Mouse (Mus musculus) E14TG2a.4 (cell line): Measurements from ENCODE around the gene Catsperz.
A peak's percentile ranks its signal among the peaks of the same experiment; 100 is the strongest.

Experiments
- H3K27me3 ChIP-seq: 2 replicates; pipeline ENCODE4 v1.6.1; 2014; ENCODE audit warnings: low read length, control low read depth; ENCODE audit not compliant: insufficient read depth
- H3K36me3 ChIP-seq: 2 replicates; pipeline ENCODE4 v1.6.1; 2014; ENCODE audit warnings: low read length, control low read depth; ENCODE audit not compliant: insufficient read depth
- H3K4me1 ChIP-seq: replicated peaks from 2 replicates; pipeline ENCODE4 v1.6.1; 2014; ENCODE audit warnings: low read depth, low read length, control low read depth
- H3K4me3 ChIP-seq: replicated peaks from 2 replicates; pipeline ENCODE4 v1.5.1; 2014; ENCODE audit warnings: mild to moderate bottlenecking, low read length
- H3K9me3 ChIP-seq: 2 replicates; pipeline ENCODE4 v1.6.1; 2014; ENCODE audit warnings: low read length, control low read depth
- CTCF ChIP-seq: conservative IDR thresholded peaks from 2 replicates; pipeline ENCODE4 v1.5.1; 2014; ENCODE audit warnings: low read length
- NANOG ChIP-seq: IDR thresholded peaks from 2 replicates; pipeline ENCODE4 v1.6.1; 2014; ENCODE audit warnings: borderline replicate concordance, low read length, mixed read lengths
- POU5F1 ChIP-seq: IDR thresholded peaks from 2 replicates; pipeline ENCODE4 v1.6.1; 2014; ENCODE audit warnings: low read length, borderline replicate concordance

The Catsperz gene

DNA sequence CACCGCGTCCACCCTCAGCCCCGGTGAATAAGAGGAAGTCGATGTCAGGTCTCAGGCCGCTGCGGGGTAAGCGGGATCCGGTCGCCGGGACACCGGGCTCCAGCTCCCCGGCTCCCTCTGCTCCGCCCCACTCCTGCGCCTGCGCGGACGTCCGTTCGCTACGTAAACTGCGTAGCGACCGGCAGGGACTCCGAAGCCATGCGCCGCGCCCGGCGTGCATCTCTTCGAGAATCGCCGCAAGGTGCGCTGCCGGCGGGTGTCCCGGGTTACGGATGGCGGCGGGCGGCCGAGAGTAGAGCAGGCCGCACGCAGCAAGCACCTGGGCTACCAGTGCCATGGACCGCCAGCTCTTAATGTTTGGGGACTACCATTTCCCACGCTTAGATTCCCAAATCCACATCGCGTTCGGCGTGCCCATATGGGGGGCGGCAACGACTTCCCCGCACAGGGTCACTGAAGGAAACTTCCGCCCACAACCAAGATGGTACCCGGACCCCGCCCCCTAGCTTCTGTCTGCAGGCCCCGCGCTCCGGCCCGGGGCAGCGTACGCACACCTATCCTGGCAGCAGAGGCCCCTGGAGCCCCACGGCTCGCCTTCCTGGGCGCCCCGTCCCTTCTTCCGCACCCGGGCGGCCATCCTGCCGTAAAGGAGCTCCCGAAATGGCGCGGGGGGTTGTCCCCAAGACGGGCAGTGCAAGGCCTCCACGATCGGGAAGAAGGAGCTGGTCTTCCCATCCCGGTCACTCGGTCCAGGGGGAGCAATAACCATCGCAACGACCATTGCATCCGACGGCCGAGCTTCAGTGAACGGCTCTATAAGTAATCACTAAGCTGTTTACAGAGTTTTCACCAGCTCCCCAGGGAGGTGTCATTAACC lies 16.4 kb upstream of the Catsperz start, which contains the start of gene Bad:
TSS of gene Bad (plus strand) at position 490 of the 877 bp plus-strand sequence.
- 0 out of 2 replicates have a peak, but pooled peaks cover 3% of the 10 kb centered on the region for H3K27me3 ChIP-seq
- TF ChIP-seq POU5F1: no peak
- TF ChIP-seq CTCF: no peak
- no peak for TF ChIP-seq NANOG
- H3K4me1 ChIP-seq: peaks cover 47% of the 10 kb centered on the region
- peaks cover 18% of the 10 kb centered on the region for H3K36me3 ChIP-seq
- H3K9me3 ChIP-seq: no peaks in the 10 kb centered on the region
- H3K4me3 ChIP-seq: peak within 1 kb of the TSS; percentile 95

DNA sequence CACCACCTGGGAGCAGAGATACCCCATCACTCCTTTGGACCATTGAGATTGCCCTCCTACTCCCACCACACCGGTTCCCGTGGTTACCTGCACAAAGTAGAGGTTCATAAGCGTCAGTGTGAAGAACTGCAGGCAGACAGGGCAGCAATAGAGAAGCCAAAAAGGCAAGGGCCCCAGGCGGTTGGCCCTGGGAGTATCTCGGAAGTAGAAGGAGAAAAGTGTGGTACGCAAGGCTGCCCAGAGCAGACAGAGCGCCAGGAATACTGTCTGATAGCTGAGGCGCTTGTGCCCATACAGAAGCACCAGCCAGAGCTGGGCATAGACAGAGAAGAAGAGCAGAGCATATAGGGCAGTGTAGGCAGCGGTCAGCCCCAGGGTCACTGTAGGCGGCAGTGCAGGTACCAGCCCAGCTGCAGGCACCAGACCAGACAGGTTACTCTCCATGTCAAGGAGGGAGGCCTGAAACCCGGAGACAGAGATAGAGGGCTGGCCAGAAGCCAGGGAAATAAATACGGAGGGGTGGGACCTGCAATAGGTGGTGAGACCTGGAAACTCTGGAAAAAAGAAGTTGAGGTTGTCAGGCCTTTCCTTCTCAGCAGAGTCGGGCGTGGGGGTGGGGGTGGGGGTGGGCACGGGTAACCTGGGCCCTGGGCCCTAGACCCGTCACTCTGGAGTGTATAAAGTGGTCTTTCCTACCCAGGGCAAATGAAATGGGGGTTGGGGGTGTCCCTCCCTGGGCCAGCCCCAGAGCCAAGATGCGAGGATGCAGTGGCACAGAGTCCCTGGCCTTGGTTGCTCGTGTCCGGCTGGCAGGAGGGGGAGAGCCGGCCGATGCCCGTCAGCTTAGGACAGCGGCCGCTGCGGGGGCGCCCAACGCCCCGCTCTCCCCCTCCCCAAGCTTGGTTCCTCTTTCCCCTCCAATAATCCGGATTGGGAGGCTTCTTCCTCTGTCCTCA lies 15.5 kb upstream of the Catsperz start:
- H3K4me1 ChIP-seq: peaks cover 38% of the 10 kb centered on the region
- H3K36me3 ChIP-seq: peaks cover 14% of the 10 kb centered on the region
- H3K4me3 ChIP-seq: peak overlapping the region; percentile 95
- no peak for TF ChIP-seq POU5F1
- no peak for TF ChIP-seq NANOG
- no peak for TF ChIP-seq CTCF
- no peaks in the 10 kb centered on the region for H3K9me3 ChIP-seq
- H3K27me3 ChIP-seq: peaks cover 7% of the 10 kb centered on the region

DNA sequence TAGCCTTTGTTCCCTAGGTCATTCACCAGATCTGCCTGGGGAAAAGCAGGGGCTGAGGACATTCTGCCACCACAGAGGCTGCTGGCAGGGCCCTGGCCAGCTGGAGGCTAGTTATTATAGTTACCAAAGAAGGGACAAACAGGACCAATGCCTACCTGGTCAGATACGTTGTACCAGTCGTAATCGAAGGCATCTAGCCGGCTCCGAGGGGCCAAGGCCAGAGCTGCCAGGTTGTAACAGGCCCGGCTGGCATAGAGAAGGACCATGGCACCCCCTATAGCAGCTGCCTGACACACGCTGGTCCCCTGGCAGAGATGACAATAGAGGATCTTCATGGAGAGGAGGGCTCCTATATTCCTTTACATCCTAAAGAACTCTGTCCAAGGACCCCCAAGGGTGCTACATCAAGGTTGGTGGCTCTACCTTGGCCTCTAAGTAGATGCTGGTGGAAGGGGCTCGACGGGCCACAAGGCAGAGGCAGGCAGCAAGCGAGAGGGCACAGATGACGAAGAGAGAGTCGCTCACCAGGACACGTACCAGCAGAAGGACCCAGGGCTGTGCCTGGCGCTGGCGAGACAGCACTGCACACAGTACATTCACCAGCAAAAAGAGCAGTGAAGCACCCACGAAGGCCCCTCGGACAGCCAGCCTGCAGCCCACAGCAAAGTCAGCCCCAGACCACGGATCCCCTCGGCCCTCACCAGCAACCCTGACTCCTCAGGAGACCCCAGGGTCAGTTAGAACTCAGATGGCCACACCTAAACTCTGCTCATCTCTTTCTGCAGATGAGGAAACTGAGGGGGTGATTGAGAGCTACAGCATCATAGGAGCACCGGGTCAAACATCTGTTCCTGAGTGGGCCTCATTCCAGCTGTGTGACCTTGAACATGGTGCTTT lies 14.2 kb upstream of the Catsperz start:
- Histone ChIP-seq H3K4me1 (peaks cover 37% of the 10 kb centered on the region), H3K36me3 (peaks cover 4% of the 10 kb centered on the region; the same call in 1 of the 2 replicates), H3K4me3 (no peak overlapping the region)

DNA sequence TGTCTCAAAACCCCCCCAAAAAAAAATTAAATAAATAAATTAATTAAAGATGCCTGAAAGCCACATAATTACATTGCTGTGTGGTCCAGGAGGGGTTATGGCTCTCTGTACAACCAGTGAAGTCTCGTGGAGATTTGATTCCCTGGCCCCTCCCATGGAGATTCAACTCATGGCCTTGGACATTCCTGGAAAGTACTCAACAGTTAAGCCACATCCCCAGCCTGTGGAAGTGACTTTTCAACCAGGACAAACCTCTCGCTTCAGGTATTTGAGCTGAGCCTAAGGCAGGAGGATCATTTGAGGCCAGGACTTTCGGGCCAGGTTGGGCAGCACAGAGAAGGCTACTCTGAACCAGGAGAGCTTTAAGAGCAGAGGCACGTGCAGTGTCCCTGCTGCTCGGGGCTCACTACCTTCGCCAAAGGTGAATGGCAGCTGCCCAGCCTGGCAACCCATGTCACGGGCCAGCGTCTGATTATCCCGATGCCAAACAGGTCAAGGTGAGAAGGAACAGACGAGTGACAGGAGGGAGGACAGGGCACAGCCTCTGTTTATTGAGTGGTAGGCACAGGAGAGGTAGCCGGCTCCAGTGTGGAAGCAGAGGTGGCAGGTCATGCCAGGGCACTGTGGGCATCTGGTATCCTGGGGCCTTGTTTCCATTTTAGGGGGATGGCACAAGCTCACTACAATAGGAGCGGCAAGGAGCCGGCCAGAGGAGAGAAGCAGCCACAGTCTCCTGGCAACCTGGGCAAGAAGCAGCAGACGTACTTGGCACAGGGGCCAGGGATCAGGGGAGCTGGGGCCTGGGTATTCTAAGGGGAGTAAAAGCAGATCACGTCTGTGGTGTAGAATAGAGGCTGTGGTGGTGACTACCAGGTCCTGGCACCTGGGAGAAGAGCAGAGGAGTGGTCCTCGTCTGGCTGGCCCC lies 12.6 kb upstream of the Catsperz start:
- Histone ChIP-seq H3K4me3 (no peak overlapping the region), H3K36me3 (no peaks in the 10 kb centered on the region), H3K9me3 (no peaks in the 10 kb centered on the region), H3K27me3 (peaks cover 36% of the 10 kb centered on the region), H3K4me1 (peaks cover 40% of the 10 kb centered on the region)
- TF ChIP-seq POU5F1 (no peak), CTCF (no peak), NANOG (no peak)

More for the DNA sequence above, 14.2 kb upstream of the Catsperz start:
- no peaks in the 10 kb centered on the region for H3K9me3 ChIP-seq
- peaks cover 20% of the 10 kb centered on the region for H3K27me3 ChIP-seq
- TF ChIP-seq POU5F1 (no peak), CTCF (no peak), NANOG (no peak)

DNA sequence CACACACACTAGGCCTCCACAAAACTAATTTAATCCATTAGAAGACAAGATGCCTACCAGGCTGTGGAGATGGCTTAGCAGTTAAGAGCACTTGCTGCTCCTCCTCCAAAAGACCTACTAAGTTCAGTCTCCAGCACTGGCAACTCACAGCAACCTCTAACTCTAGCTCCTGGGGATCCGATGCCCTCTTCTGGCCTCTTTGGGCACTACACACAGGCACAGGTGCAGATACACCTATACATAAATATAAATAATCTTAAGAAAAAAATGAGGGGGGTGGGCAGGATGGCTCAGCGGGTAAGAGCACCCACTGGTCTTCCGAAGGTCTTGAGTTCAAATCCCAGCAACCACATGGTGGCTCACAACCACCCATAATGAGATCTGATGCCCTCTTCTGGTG lies 11.1 kb upstream of the Catsperz start:
- no peak for TF ChIP-seq POU5F1
- peak; percentile 92 for TF ChIP-seq CTCF
- H3K4me1 ChIP-seq: peaks cover 51% of the 10 kb centered on the region
- H3K9me3 ChIP-seq: no peaks in the 10 kb centered on the region
- no peaks in the 10 kb centered on the region for H3K36me3 ChIP-seq
- peaks cover 43% of the 10 kb centered on the region for H3K27me3 ChIP-seq
- no peak overlapping the region for H3K4me3 ChIP-seq

DNA sequence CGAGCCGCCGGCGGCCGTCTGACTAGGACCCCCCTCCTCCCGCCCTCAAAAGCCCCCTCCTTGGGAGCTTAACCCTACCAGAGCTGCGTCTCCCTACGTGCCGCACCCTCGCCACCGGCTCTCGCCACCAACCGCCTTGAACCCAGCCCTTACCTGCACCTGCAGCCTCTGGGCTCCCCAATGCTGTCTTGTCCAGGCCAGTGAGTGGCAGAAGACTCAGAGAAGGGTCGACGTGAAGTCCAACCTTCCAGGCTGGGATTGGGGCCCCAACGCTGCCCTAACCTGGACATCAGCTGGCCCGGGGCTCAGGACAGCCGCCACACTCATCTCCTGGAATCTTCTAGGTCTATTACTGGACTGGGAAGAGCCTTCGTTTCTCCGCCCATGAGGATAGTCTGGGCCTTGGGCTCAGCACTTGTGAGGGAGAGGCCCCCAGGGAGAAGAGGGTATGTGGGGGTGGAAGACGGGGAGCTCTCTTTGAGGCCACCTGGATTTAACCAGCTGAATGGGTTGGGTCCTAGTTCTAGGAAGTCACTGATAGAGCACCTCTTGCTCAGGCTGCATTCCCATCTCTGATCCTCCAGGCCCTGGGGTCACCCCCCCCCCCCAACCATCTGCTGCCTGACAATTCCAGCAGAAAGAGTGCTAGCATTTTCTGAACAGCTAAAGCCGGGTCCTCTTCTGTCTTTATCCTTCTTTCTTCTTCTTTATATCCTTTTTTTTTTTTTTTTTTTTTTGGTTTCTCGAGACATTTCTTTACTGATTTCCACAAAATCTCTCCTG lies 9.2 kb upstream of the Catsperz start, which contains the start of gene Kcnk4:
TSS of gene Kcnk4 (minus strand) at position 321 of the 783 bp plus-strand sequence.
- TF ChIP-seq NANOG: no peak
- TF ChIP-seq CTCF: no peak
- no peak for TF ChIP-seq POU5F1
- H3K9me3 ChIP-seq: no peaks in the 10 kb centered on the region
- peaks cover 45% of the 10 kb centered on the region for H3K27me3 ChIP-seq

More for the DNA sequence above, 9.2 kb upstream of the Catsperz start, which contains the start of gene Kcnk4:
- peaks cover 51% of the 10 kb centered on the region for H3K4me1 ChIP-seq
- H3K4me3 ChIP-seq: peak within 1 kb of the TSS; percentile 77
- H3K36me3 ChIP-seq: no peaks in the 10 kb centered on the region
